Mouse (Mus musculus) MEL-GATA-1-ER (cell line): ENCODE data around the gene Epha8.
A peak's percentile ranks its signal among the peaks of the same experiment; 100 is the strongest.

Experiments used
- DNase-seq: peaks from one replicate; pipeline ENCODE4 v3.0.0-alpha.2; 2012; ENCODE audit warnings: low read depth; ENCODE audit errors: extremely low read depth

Gene Epha8

DNA sequence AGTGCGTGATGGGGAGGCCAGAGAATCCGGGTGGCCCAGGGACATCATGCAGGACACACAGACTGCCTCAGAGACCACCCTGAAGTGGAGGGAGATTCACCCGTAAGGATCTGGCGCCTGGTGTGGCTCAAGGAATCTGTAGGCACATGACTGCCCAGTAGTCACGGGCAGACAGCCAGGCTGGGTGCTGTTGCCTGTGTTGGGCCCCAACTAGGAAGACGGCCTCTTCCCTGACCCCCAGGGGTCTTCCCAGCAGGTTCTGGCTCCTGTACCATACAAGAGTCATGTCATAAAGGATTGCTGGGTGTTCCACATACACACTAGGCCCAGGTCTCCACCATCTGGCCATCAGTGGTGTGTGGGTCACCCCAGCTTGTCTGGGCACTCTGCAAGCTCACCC is 2.1 kb downstream of the Epha8 start:
- no peak for DNase-seq

DNA sequence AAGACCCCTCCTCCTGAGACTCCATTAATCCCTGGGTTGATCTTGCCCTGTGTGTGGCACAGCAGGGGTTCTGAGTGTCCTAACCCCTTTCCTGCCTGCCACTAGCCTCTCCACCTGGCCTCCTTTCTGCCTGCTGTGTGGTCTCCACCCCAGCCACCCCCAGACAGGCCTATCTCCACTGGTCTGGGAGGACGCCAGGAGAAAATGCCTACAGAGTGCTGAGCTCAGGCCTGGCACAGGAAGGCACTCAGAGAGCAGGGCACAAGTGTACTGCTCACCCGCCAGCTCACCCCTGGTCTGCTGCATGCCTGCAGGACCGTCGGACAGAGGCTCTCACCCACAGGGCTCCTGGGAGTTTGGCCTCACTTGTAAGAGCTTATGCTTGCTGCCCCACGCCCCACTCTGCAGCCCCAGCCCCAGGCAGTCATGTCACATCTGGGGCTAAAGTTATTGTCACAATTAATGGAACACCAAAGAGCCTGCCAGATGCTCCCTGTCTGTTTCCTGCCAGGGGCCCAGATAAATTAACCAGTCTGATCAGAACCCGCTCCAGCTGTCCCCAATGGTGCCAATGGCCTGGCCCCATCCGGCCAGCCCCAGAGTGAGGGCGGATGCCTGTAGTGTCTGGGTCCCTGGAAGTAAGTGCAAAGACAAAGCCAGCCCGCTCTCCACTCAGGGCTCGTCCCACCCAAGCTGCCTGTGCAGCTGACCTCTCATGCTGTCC is 7.2 kb downstream of the Epha8 start:
- DNase-seq = no peak

DNA sequence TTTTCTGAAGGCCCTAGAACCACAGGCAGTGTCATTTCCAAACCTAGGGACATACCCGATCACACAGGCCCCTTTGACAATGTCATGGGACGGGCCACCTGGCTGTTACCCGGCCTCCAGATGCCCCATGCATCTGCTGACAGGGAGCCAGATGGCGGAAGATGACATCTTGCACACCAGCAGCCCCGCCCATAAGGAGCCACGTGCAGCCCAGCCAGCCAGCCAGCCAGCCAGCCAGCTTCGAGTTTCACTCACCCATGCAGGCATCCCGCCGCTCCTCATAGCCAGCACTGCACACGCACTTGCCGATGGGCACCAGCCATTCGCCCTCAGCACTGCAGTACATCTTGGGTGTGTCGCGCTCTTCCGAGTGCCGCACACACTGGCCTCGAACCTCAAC is 11.2 kb downstream of the Epha8 start:
- no peak for DNase-seq

DNA sequence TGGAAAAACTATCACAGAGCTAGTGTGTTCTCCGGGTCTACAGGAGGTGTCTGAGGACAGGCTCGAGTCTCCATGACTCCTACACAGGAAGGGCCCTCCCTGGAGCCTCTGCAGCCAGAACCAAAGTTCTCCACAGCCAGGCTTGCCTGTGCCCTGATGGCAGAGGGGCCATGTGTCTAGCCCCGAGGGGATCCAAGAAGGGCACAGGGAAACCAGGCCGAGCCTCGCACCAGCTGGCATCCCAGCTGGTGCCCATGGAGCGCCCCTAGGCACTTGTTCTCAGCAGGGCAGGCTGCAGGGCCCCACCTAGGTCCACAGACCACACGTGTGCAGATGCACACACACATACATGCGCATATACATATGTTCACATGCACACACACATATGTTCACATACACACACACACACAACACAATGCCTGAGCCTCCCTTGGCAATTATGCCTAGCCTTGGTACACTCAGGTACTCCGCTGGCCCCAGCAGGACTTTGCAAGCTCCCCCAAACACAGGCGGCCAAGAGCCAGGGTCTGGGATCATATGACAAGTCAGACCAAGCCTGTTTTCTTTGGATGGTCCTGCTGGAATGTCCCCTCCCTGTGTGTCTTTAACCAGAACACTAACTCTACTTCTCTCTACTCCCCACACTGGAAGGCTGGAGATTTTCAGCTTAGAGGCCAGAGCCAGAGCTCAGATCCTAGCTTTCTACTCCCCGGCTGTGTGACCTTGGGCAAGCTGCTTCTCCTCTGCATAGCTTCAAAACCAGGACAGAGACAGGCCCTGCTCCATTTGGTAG is 11.9 kb downstream of the Epha8 start:
- no peak for DNase-seq

DNA sequence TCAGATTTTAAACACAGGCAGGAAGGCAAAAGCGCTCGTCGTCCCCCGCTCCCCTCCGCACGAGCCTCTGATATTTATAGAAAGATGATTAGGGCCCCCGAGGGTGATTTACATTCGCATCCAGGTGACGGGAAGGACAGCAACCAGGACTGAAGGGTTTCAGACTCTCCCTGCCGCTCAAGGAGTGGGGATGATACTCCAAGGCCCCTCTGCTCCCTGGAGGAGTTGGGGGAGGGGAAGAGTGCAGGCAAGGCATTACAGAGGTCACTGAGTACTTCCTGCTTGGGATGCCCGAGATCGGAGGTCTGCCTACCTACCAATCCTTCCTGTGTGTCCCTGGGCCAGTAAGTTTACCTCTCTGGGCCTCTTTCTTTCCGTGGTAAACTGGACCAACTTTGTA is 13.4 kb downstream of the Epha8 start:
- no peak for DNase-seq

DNA sequence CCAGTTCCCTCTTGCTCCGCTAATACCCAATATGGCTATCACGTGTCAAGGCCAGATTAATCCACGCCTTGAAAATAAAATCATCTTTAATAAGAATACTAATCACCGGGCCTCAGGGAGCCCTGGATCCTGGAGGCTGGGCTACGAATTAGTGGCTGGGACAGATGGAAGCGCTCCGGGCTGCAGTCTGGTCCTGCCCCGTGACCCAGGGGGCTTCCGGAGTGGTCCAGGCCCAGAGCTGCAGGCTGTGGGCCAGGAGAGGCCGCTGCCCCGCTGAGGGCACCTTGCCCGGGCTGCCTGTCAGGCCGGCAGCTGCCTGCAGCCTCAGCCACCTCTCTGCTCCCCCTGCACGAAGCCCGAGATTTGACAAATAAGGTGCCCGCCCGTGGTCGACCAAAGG is 13.9 kb downstream of the Epha8 start:
- DNase-seq = no peak

DNA sequence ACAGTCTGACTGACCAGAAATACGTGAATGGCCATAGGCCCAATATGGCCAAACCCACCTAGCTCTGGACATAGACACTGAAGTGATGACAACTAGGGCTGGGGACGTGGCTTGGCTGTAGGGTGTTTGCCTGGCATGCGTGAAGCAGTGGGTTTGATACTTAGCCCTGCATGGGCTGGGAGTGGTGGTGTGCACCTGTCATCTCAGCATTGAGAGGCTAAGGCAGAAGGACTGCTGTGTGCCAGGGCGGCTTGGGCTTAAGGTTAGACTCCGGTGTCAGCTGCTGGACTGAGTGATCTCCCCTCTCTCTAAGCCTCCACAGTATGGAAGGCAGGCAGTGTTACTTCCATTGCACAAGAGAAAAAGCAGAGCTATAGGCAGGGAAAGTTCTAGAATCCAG is 18.7 kb downstream of the Epha8 start:
- DNase-seq = no peak

DNA sequence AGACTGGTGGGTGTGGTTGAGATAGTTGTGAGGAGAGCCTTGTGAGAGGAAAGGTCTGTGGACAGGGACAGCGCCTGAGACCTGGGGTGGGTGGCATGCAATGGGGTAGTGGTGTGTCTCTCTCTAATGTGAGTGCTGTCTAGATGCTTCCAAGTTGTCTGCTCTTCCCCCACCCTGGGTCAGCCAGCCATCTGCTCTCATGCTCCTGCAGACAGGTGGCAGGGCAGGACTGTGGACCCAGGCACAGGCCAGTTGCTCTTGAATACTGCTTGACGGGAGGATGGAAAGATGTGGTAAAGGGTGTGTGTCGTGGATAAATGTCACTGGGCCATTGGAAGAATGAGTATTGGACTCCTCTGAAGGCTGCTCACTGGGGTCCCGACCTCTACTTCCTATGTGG is 19.3 kb downstream of the Epha8 start:
- DNase-seq = no peak

DNA sequence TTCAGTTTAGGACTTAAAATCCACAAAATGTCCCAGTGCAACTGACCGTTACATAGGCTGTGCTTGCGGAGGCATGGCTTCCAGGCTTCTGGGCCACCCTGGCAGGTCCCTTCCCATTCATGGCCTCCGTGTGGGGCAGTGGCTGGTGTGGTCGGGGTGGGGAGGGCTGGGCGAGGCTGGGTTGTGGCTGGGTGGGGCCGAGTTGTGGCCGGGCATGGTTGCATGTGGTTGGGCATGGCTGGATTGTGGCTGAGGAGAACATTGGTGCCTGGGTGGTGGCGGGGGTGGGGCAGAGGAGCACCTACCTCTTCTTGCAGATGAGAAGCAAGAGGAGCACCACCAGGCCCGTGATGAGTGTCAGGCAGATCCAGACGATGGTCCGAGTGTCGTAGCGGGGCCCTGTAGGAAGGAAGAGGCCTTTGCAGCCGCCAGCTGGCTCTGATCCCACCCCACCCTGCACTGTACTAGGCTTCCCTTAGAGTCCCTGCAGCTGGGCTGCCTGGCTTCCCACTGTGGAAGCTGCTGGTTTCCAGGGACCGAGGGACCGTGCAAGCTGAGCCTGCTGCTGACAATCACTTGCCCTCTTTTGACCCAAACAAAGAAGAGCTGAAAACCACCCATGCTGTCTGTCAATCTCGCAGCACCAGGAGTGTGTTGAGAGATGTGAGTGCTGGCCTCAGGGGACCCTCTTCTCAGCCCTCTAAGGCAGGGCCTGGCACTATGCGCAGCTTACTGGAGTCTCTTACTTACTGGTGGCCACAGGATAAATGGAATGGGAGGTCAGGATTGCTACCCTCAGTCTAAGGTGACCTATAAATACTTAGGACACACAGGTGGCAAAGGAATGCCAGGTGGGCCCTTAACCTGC is 21.6 kb downstream of the Epha8 start:
- DNase-seq = no peak

DNA sequence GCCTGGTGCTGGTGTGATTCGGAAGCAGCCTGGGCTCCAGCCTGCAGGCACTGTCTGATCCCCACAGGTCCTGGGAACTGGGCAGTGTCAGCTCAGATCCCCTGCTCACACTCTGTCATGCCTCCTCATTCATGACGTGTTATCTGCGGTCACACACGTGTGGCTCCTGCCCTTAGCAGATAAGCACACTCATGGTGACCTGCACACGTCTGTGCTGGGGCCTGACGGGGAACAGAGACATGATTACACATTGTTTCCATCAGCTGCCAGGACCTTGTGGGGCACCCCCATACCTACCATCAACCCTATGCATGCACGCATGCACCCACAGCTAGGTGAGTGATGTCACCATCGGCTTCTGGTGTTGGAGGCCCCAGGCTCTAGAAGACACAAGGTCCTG is 26.1 kb downstream of the Epha8 start:
- peak; percentile 81 for DNase-seq

DNA sequence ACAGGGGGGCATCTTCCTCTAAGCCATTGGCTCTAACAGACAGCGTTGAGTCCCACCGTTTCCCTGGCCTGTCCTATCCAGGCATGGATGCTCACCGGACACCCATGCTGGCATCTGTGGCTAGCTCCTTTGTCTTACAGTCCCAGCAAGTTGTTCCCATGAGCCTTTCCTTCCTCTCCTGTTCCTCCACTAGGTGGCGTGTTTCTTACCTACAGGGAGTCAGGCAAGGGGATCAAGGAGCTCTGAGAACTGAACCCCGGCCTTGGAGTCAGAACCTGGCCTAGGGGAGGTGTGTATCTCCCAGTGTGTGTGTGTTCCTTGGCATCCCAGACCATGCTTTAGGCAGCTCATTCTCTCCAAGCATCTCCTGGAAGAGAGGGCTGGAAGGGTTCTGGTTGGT is 27.7 kb downstream of the Epha8 start:
- DNase-seq = peak; percentile 68

DNA sequence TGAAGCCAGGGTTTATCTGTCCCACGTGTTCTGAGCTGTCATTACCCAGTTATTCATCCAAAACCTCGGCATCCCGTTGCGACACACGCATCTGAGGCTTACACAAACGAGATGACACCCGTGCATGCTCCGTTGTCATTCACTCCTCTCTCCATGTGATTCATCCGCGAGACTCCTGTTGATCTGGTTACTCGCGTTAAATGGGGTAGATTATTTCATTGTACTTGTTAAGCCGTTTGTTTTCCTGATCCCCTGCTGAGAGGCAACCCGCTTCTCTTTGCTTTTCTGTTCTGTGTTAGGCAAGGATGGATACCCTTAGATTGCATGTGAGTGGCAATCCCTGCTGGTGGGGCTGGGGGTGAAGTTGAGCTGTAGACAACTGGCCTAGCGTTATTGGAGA is 30.8 kb downstream of the Epha8 start:
- DNase-seq = no peak

DNA sequence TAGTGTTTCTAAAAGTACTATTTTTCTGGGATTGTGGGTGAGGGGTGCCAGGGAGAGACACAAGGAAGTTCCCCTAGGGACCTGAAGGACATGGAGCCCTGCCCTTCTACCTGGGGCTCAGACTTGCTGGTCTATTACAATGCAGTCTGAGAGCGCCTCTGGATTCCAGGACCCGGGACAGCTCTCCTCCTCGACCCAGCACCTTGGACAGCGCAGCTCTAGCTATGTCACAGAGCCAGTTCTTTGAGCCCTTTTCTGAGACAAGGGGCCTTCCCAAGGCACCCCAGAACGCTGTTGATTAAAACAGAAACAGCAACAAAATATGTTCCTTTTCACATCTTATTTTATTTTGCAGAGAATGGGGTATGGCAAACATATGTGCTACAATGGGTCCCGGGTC is 32.1 kb downstream of the Epha8 start:
- peak; percentile 25 for DNase-seq

DNA sequence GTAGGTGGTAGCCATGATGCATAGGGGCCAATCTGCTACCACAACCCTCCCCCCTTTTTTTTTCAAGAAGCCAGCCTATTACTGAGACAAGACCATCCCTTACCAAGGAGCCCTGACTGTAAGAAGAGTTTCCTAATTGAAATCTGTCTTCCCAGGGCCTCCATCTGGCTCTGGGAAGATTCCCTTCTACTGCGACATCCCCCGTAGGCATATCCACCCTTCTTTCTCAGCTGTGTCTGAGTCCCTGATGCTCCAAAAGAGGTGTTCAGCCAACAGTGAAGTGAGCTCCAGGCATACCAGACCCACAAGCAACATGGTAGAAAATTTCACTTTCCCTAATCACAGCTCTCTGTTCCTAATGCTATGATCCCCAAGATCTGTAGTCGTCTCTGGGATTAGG is 37.1 kb downstream of the Epha8 start:
- DNase-seq = no peak

DNA sequence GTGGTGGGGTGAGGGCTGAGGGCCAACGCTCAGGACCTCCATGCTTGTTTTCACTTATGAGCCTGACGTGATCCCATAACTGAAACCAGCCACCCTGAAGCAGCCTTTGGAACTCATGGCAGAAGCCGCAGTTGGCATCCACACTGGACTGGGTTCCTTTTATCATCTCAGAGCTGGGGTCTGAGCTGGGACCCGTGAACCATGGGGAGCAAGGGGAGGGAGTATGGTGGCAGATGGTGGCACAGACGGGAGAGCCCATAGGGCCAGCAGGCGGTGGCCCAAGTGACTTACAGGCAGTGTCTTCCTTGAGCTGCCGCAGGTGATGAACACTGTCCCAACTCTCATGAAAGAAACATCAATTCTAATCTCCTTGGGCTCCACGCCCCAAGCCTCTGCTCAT is 37.8 kb downstream of the Epha8 start:
- no peak for DNase-seq

DNA sequence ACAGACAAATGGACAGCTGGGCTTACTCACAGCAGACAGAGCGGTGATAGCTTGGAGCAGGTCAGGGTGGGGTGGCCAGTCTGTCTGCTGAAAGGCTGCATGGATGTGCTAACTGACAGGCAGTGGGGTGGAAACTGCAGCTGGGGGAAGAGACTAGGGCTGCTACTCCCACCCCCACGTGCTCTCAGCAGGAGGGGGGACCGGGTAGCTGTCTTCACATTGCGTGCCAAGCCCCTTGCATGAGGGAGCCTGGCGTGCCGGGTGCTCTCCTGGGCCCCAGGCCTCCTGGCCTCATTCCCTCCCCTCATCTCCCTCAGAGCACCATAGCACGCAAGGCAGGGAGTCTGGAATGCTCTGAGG is 39.5 kb downstream of the Epha8 start:
- DNase-seq = no peak

DNA sequence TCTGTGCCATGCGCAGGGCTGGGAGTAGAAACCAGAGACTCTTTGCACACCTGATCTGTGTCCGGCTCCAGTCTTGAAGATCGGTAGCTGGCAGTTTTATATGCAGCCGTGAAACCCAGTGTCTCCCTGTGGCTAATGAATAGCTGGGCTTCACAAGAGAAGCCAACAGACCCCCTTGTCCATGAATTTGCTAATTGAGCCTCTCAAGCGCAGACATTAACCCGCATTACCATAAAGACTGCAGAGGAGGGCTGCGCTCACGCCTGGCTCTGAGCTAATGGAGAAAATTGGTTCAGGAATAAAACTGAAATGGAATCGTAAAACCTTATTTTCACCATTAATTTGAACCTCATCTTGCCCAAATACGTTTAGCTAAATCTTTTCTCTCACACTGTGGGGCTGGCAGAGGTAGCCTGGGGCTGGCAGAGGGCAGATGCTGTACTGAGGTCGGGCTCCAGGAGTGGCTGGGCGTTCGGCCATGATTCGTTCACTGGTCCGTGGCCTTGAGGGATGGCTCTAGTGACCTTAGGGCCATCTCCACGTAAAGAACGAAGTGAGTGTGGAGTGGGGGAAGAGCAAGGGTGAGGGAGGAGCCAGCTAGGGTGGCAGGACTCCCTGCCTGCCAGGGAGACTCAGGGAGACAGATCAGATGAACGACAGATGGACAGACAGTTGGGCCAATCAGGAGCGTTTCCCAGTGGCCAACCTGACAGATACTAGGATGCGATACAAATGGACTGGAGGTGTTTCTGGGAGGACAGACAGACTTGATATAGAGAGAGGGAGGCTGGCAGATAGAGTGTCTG is 40.1 kb downstream of the Epha8 start:
- no peak for DNase-seq

DNA sequence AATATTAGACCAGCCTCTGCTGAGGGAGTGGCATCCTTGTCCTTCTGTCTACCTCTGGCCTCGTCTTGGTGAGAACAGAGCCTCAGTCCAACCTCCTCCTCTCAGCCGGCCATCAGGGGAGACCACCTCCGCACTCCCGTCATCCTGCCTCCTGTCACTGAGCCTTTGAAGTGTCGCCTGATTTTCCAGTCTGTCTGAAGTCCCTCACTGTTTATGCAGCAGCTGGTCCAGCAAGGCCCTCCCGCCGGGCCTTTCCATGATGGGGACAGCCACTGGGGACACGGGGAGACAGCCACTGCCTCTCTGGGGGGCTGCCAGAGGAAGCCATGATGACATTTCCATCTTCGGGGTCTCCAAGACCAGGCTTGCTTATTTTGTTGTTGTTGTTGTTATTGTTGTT is 43.8 kb downstream of the Epha8 start:
- no peak for DNase-seq

DNA sequence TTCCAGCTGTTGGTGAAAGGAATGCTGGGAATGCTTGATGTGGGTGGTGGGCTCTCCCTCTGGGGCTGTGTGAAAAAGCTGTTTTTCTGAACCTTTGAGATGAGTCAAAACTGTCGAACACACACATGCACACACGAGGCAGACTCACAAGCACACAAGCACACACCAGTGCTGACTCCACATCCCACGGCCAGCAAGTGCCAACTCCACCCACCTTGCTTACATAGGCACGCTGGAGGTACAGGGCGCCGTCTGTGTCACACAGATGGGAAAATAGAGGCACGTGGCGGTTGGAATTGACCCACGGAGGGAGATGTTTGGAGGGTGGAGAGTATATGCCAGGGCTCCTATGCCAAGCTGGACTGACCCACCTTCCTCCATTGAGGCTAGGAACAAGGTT is 44.8 kb downstream of the Epha8 start:
- no peak for DNase-seq

DNA sequence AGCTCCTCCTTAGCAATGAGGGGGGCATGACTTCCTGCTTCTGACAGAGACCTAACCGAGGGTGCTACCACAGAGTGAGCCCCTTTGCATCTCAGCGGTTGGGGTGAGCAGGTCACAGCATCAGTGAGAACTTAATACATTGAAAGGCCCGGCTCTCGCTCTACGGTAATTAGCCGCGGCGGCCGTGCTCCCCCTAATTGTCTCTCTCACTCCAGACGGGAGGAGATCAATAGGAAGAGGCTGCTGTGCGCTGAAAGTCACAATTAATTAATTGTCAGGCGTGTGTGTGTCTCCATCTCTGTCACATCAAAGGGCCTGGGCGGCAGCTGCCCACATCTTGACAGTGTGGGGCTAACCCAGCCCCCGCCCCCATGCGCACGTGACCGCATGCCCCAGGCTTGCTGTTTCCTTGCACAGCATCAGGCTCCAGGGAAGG is 45.4 kb downstream of the Epha8 start:
- no peak for DNase-seq

DNA sequence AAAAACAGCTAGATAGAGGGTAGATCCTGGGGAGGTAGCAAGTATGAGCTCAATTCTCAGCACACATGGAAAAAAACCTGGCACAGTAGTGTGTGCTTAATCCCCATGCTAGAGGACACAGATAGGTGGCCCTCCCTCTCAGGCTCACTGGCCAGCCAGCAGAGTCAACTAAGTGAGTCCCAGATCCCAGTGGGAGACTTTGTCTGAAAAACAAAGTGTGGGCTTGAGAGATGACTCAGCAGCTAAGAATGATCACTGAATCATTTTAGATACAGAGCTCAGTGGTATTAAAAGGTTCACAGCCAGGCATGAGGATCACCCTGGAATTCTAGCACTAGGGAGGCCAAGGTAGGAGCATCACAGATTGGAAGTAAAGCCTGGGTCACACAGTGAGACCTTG is 48.8 kb downstream of the Epha8 start:
- DNase-seq = no peak
